ENCODE assay signal across 7 mouse cellular contexts in genomic region chr6:135364891-135365301, GRCm38 (mm10). TPM values are rescaled to one million over a fixed set of nuclear protein-coding genes. Genes with fewer than 3 reads are reported as not detected.
A peak's percentile ranks its signal among the peaks of the same experiment; 100 is the strongest.
DNase-seq lines count a peak whose midpoint lies in the region; ATAC-seq and TF ChIP-seq lines count a peak whose summit lies in the region.

No protein-coding gene starts in this region.

- H3K4me3 ChIP-seq in embryonic facial prominence, embryonic 14.5 days (ENCODE audit: low read depth, low read length): peak overlapping the region; percentile 54
- H3K4me3 ChIP-seq in limb, embryonic 13.5 days: peak overlapping the region; percentile 52
- peak overlapping the region; percentile 50 for H3K4me3 ChIP-seq in stomach, postnatal 0 days (ENCODE audit: low read depth, low read length)

- WGBS in embryonic facial prominence, embryonic 14.5 days: 65% methylated on average over 6 of the region's 6 CpGs
- whole genome bisulfite sequencing in limb, embryonic 13.5 days: 67% methylated on average over 6 of the region's 6 CpGs
- WGBS in stomach, postnatal 0 days: 28% methylated on average over 6 of the region's 6 CpGs

- ATAC-seq in embryonic facial prominence, embryonic 14.5 days (ENCODE audit: low read depth): peak; percentile 9; the same call in 1 of the 2 replicates
- 0 out of 2 replicates have a peak, but pooled peaks have one; percentile 19 for ATAC-seq in limb, embryonic 13.5 days (ENCODE audit: low FRiP score, low read depth)
- ATAC-seq in stomach, postnatal 0 days (ENCODE audit: low FRiP score, low TSS enrichment): peak; percentile 45; the same call in 1 of the 2 replicates

- DNase-seq in adrenal gland, adult 8-10 months: peak; percentile 50
- peak; percentile 64 for DNase-seq in embryonic facial prominence, embryonic 14.5 days (ENCODE audit: low spot score)
- peak; percentile 91 for DNase-seq in heart, postnatal 4 days
- DNase-seq in stomach, postnatal 0 days (ENCODE audit: low spot score): no peak
- no peak for DNase-seq in spleen, postnatal 14 days (ENCODE audit: low spot score in 2 of 2)
- no peak for DNase-seq in left cerebral cortex, adult 8-10 months (ENCODE audit: low spot score in 2 of 2)

- TF ChIP-seq EP300 in stomach, postnatal 0 days (optimal IDR thresholded peaks at IDR 0.05): no peak

- TF ChIP-seq CTCF in stomach, postnatal 0 days (IDR thresholded peaks at IDR 0.05; ENCODE audit: low read depth): no peak

- H3K9ac ChIP-seq in embryonic facial prominence, embryonic 14.5 days (ENCODE audit: low read depth, low read length): peak overlapping the region; percentile 81
- peak overlapping the region; percentile 68 for H3K9ac ChIP-seq in limb, embryonic 13.5 days
- H3K9ac ChIP-seq in stomach, postnatal 0 days (ENCODE audit: low read length): peak overlapping the region; percentile 56

- peaks cover 52% of the 10 kb centered on the region for H3K4me1 ChIP-seq in embryonic facial prominence, embryonic 14.5 days (ENCODE audit: control insufficient read depth, insufficient read depth, low read length)
- H3K4me1 ChIP-seq in limb, embryonic 13.5 days: peaks cover 78% of the 10 kb centered on the region
- peaks cover 16% of the 10 kb centered on the region for H3K4me1 ChIP-seq in stomach, postnatal 0 days (replicated peaks; ENCODE audit: control insufficient read depth, insufficient read depth)

- H3K9me3 ChIP-seq in embryonic facial prominence, embryonic 14.5 days (ENCODE audit: control insufficient read depth, low read length): no peaks in the 10 kb centered on the region
- H3K9me3 ChIP-seq in limb, embryonic 13.5 days: no peaks in the 10 kb centered on the region
- no peaks in the 10 kb centered on the region for H3K9me3 ChIP-seq in stomach, postnatal 0 days (ENCODE audit: control insufficient read depth, low read length)

- peak overlapping the region; percentile 97 for H3K27ac ChIP-seq in embryonic facial prominence, embryonic 14.5 days (replicated peaks; ENCODE audit: low read depth, low read length)
- peak overlapping the region; percentile 95 for H3K27ac ChIP-seq in limb, embryonic 13.5 days
- H3K27ac ChIP-seq in stomach, postnatal 0 days (replicated peaks): peak overlapping the region; percentile 94

- H3K4me2 ChIP-seq in embryonic facial prominence, embryonic 14.5 days (ENCODE audit: low read depth, low read length): peak overlapping the region; percentile 60
- peak overlapping the region; percentile 67 for H3K4me2 ChIP-seq in limb, embryonic 13.5 days (replicated peaks)
- H3K4me2 ChIP-seq in stomach, postnatal 0 days (replicated peaks; ENCODE audit: low read depth): peak overlapping the region; percentile 52

- peaks cover 13% of the 10 kb centered on the region; the same call in 1 of the 2 replicates for H3K36me3 ChIP-seq in embryonic facial prominence, embryonic 14.5 days (ENCODE audit: control insufficient read depth, insufficient read depth, low read length)
- H3K36me3 ChIP-seq in limb, embryonic 13.5 days: peaks cover 9% of the 10 kb centered on the region; the same call in 1 of the 2 replicates
- no peaks in the 10 kb centered on the region; the same call in 1 of the 2 replicates for H3K36me3 ChIP-seq in stomach, postnatal 0 days (ENCODE audit: control insufficient read depth, insufficient read depth, low read length)

- no peaks in the 10 kb centered on the region for H3K27me3 ChIP-seq in embryonic facial prominence, embryonic 14.5 days (replicated peaks; ENCODE audit: control insufficient read depth, insufficient read depth, low read length)
- no peaks in the 10 kb centered on the region for H3K27me3 ChIP-seq in limb, embryonic 13.5 days
- no peaks in the 10 kb centered on the region for H3K27me3 ChIP-seq in stomach, postnatal 0 days (ENCODE audit: control insufficient read depth, insufficient read depth, low read length)

RNA-seq across cellular contexts. Expression of gene Emp1, which starts 2.6 kb away (rescaled TPM):
- 10 to 100 TPM; 19.4 to 64.7 (median 34.7) TPM for total RNA-seq in adrenal gland, adult 8-10 months (2022)
- 56.5 and 70.8 TPM in 2 replicates for polyA plus RNA-seq in embryonic facial prominence, embryonic 14.5 days (2014; fragmentation: Nextera tagmentation; extraction: Ambion mirVana)
- total RNA-seq in heart, postnatal 4 days (2021): 100 to 1,000 TPM; 233 to 234 TPM
- polyA plus RNA-seq in limb, embryonic 13.5 days (2015; fragmentation: Nextera tagmentation; extraction: Ambion mirVana): 123 and 127 TPM in 2 replicates
- polyA plus RNA-seq in stomach, postnatal 0 days (2015; fragmentation: Nextera tagmentation; extraction: Ambion mirVana): 88.1 and 105 TPM in 2 replicates
- 1 to 10 TPM; 1.6 to 1.9 (median 1.7) TPM for total RNA-seq in left cerebral cortex, adult 8-10 months (2022)

RNA-seq across cellular contexts. Expression of gene Pbp2, which starts 54.7 kb away (rescaled TPM):
- not detected for total RNA-seq in adrenal gland, adult 8-10 months (2022)
- 0.31 TPM in 1 of 2 replicates, not detected in the other for polyA plus RNA-seq in embryonic facial prominence, embryonic 14.5 days (2014; fragmentation: Nextera tagmentation; extraction: Ambion mirVana)
- not detected for total RNA-seq in heart, postnatal 4 days (2021)
- polyA plus RNA-seq in limb, embryonic 13.5 days (2015; fragmentation: Nextera tagmentation; extraction: Ambion mirVana): 0.25 TPM in 1 of 2 replicates, not detected in the other
- polyA plus RNA-seq in stomach, postnatal 0 days (2015; fragmentation: Nextera tagmentation; extraction: Ambion mirVana): 3.5 and 4.5 TPM in 2 replicates
- total RNA-seq in left cerebral cortex, adult 8-10 months (2022): under 1 TPM in 1 of 4 experiments, not detected in 3; 0.48 TPM

Comparison
In these comparisons a context has a peak if more than half of its experiments do, and no peak if none do; other contexts are left out.
1. DNase-seq: peak in adrenal gland, adult 8-10 months (single experiment), embryonic facial prominence, embryonic 14.5 days (single experiment) and heart, postnatal 4 days (single experiment); none in stomach, postnatal 0 days (single experiment), spleen, postnatal 14 days (0 of 2) and left cerebral cortex, adult 8-10 months (0 of 2).
2. RNA of gene Emp1, which starts 2.6 kb away (total RNA-seq): 233 to 234 TPM in heart, postnatal 4 days and 19.4 to 64.7 TPM in adrenal gland, adult 8-10 months; 1.6 to 1.9 TPM in left cerebral cortex, adult 8-10 months; every median in the first group is over 4 times any median in the second.
3. Peak in every context shown above with its lines, with median percentiles within 50 percentile points of each other: ATAC-seq, H3K27ac ChIP-seq, H3K4me2 ChIP-seq, H3K4me3 ChIP-seq and H3K9ac ChIP-seq.